Mouse (Mus musculus) E14TG2a.4 (cell line): Measurements from ENCODE around the gene Prdm10.

Experiments used
- CTCF ChIP-seq: conservative IDR thresholded peaks from 2 replicates; pipeline ENCODE4 v1.5.1; 2014; ENCODE audit warnings: low read length
- NANOG ChIP-seq: IDR thresholded peaks from 2 replicates; pipeline ENCODE4 v1.6.1; 2014; ENCODE audit warnings: borderline replicate concordance, low read length, mixed read lengths

DNA sequence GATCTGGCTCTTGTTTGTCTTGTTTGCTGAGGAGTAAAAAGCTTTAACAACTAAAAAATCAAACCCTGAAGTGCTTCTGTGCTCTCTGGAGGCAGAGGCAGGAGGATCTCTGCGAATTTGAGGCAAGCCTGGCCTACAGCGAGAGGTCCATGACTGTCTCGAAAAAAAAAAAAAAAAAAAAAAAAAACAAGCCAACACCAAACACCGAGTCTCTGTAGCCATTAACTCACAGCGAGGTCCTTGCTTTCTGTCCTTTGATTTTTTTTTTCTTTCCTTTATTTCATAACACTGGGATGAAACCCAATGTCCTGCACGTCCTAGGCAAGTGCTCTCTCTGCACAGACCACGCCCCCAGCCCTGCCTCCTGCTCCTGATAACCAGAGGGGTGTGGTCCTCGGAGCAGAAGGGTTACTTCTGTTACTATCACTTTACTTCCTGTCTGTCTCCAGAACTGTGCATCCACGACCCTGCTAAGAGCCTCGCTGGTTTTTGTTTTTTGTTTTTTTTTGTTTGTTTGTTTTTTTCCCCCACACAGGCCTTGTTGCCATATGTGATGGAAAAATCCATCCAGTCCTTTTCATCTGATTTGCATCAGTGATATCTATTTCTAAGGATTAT is 28.0 kb upstream of the Prdm10 start:
- TF ChIP-seq CTCF, result no peak
- no peak for TF ChIP-seq NANOG
